Mouse (Mus musculus) splenic B cell, adult 2 months (primary cell): Measurements from ENCODE around the gene Ppp2ca.

Experiments
- DNase-seq: peaks from one replicate; pipeline ENCODE4 v3.0.0-alpha.2; 2011; ENCODE audit warnings: low read depth, low spot score
- H3K27me3 ChIP-seq: 2 replicates; pipeline ENCODE4 v1.6.1; 2012; ENCODE audit warnings: mild to moderate bottlenecking, low read length, moderate library complexity, mixed read lengths; ENCODE audit not compliant: control insufficient read depth, poor library complexity, insufficient read depth, severe bottlenecking
- H3K36me3 ChIP-seq: 2 replicates; pipeline ENCODE4 v1.6.1; 2012; ENCODE audit warnings: mild to moderate bottlenecking, low read length, moderate library complexity, mixed read lengths; ENCODE audit not compliant: control insufficient read depth, poor library complexity, insufficient read depth, severe bottlenecking

The Ppp2ca gene

DNA sequence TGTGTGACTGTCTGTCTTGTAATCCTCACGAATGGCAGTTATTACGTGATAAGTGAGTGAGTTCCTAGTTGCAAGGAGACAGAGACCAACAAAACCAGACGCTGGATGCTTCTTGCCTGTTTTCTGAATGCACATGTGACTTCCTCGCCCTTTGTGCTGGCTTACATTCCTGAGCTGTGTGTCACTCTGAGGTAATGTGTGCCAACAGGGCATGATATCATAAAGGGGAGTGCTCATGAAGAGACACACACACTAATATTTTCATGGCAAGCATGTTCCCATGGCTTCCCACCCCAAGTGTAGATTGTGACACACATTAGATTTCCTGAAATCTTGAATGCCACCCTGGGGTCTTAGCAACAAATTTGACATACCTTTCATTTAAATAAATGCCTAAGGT, 20.5 kb upstream of the Ppp2ca start:
- no peaks in the 10 kb centered on the region for H3K36me3 ChIP-seq
- DNase-seq, result no peak
- H3K27me3 ChIP-seq, result no peaks in the 10 kb centered on the region

DNA sequence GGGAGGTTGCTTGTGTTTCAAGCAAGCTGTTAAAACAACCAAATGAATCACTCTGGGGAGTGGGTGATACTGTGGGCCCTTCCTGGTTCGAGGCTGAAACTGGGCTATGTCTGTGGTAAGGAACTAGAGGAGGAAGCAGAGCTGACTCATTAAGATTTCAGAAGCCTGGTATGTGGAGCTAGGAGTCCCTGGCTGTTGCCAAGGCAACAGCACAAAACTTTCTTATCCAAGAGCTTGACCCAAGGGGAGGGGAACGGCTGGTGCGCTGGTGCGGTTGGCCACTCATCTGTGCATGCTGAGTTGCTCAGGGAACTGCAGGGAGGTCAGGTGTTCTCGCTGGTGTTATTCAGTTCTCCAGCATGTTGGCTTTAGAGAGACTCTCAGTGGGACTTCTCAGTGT, 18.5 kb upstream of the Ppp2ca start:
- no peaks in the 10 kb centered on the region for H3K27me3 ChIP-seq
- peak; percentile 59 for DNase-seq
- no peaks in the 10 kb centered on the region for H3K36me3 ChIP-seq

DNA sequence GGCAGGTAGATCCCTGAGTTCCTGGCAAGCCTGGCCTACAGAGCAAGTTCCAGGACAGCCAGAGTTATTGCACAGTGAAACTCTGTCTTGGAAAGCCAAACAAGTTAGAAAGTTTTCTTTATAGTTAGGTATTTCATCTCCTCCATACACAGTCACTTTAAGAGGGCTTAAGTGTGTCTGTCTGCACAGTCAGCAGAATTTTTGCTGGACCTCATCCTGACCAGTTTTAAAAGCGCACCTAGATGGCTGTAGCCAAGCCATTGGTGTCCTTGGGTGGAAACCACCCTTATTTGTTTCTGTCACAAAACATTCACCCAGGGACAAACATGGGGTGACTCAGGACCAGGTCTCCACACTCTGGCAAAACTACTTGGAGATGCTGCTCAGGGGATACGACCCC, 17.8 kb upstream of the Ppp2ca start:
- H3K36me3 ChIP-seq, result no peaks in the 10 kb centered on the region
- no peaks in the 10 kb centered on the region for H3K27me3 ChIP-seq
- DNase-seq, result no peak

DNA sequence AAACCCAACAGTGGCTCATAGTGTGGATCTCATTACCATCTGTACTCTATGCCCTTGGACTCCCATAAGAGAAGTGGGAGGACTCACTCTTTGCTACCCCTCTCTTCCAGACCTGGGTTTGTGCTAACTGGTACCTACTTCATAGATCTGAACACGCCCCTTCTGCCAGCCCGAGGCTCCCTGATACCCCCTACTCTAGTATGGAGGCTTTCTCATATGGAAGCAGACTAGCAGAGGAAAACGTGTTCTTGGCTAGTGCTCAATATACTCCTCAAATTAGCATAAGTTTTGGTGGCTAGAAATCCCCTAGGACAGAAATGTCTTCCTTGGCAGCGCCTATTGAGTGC, 12.7 kb upstream of the Ppp2ca start:
- Histone ChIP-seq H3K27me3 (no peaks in the 10 kb centered on the region), H3K36me3 (no peaks in the 10 kb centered on the region)
- DNase-seq, result no peak

DNA sequence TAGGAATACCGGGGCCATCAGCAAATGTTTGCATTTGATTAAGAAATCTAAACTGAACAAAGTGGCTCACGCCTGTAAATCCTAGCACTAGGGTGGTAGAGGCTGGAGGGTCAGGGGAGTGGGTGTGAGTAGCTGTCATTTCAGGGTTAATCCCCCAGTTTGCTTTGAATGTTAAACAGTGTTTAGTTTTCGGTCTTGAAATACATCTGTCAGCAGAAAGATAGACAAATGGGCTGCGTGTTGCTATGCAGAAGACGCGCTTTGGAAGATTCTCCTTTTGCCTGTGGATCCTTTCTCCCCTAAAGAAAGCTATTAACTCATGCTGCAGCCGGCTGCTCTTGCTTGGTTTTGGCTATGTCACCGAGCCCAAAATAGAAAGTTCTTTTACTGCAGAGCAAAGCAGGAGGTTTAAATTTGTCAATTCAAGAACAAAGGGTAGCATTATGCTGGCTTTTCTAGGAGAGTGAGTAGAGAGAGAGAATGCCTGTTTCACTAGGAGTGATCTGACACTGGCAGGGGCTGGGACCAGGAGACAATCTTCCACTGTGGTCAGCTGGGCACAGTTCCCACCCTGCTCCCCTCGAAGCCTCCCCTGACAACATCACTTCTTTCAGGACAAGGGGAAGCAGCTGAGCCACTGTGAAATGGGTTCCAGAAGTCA, 12.1 kb upstream of the Ppp2ca start:
- Histone ChIP-seq H3K36me3 (no peaks in the 10 kb centered on the region), H3K27me3 (no peaks in the 10 kb centered on the region)
- DNase-seq, result no peak

DNA sequence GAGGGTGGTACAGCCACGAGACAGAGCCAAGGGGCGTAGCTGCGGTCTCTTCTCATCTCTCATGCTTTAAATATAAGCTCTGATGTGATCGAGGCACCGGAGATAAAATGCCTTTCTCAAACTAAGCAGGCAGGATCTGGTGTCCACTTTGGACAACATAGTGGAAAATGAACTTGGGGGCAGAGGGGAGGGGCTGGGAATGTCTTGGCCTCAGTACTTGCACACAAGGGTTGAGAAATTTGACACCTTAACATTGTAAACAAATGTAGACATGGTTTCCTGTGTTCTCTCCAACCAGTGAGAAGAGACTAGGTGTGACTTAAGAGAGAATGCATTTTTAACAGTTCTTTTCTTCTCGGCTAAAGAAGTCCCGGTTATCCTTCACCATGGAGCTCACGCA, 9.2 kb upstream of the Ppp2ca start:
- H3K27me3 ChIP-seq, result no peaks in the 10 kb centered on the region
- DNase-seq, result no peak
- H3K36me3 ChIP-seq, result no peaks in the 10 kb centered on the region

DNA sequence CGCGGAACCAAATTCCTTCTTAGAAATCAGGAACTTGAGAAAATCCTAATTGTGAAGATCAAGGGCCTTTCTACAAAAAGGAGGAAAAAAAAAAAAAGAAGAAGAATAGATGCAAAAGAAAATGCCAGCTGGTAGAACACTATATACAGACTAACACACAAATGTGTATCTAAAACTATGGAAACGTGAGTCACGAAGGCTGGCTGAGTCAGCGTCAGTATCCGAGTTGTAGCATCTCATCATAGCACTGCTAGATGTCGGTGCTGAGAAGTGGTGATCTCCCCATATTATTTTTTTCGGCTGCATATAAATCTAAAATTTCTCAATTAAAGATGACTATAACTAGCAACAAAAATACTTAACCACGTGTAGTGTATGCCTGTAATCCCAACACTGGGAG, 7.2 kb upstream of the Ppp2ca start:
- Histone ChIP-seq H3K27me3 (no peaks in the 10 kb centered on the region), H3K36me3 (no peaks in the 10 kb centered on the region)
- DNase-seq, result no peak

DNA sequence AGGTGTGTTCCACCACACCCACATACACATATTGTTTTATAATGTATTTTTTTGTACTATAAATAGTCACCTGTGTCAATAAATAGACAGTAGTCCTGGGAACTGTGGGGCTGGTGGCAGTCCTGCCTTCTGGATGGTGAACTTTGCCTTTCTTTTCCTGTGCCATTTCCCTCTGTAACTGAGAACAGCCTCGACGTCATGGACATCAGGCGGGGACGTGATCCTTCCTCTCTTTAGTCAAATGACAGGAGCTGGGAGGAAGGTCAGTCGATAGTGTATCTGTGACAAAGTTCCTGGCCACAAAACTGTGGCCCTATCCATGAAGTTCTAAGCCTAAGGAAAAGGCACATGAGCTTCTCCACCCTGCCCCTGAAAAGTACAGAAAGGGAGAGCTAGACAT, 3.9 kb upstream of the Ppp2ca start:
- DNase-seq, result no peak
- Histone ChIP-seq H3K27me3 (no peaks in the 10 kb centered on the region), H3K36me3 (no peaks in the 10 kb centered on the region)

DNA sequence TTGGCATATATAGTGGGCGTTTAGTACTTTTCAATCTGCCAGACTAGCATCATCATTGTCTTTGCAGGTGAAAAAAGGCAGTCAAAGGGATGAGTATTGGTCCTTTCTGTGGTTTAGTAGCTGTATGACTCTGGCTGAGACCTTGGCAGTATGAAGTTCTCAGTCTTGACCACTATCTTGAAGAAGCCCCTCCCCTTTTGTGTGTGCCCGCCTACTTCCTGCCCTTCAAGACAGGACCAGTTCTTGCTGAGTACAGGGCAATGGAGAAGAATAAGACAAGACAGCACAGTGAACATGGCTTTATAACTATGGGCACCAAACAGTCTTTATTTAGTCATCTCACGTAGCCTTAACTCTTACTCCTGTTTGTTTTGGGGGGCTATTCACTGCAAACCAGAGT, 1.5 kb upstream of the Ppp2ca start:
- H3K36me3 ChIP-seq, result no peaks in the 10 kb centered on the region
- DNase-seq, result peak; percentile 33

DNA sequence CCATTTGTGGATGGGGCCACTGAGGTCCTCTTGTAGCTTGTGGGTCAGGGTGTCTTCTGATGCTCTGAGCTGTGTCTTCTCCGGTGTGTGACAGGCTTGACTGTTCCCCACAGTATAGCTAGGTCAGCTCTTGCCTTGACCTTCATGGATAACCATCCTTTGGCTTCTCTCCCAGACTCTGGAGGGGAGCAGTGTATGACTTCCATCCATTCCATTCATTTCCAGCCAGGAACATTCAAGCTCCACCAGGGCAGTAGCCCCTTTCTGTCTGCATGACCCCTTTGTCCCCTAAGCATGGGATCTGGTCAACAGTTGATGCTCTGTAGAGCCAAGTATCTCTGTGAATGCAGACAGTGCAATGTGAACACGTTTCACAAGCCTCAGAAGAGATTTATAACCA, 885 bp upstream of the Ppp2ca start:
- H3K36me3 ChIP-seq, result no peaks in the 10 kb centered on the region
- no peak for DNase-seq
- H3K27me3 ChIP-seq, result no peaks in the 10 kb centered on the region

More for the DNA sequence above, 1.5 kb upstream of the Ppp2ca start:
- H3K27me3 ChIP-seq, result no peaks in the 10 kb centered on the region

DNA sequence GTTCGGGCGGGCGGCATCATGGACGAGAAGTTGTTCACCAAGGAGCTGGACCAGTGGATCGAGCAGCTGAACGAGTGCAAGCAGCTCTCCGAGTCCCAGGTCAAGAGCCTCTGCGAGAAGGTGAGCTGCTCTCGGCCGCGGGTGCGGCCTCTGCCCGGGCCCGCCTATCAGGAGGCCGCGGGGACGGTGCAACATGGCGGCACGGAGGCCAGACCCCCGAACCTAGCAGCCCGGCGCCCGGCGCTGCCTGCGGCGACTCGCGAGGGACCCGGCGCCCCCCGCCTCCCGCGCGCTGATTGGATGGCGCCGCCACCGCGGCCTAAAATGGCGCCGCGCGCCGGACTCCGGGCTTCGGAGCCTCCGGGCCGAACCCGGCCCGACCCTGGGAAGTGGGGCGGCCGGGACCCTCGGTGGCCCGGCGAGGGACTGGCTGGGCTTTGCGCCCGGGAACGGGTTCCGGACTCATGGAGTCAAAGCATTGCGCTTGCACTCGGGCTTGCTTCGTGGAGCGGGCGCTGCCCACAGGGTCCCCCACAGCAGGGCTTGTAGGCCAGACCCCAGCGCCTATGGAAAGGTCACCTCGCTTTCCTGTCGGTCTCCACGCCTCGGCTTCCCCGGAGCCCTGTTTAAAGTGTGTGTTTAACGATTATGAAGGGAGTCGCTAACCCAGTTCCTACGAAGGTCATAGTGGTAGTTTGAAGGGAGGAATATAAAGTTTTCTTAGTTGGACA, 715 bp downstream of the Ppp2ca start:
- Histone ChIP-seq H3K27me3 (no peaks in the 10 kb centered on the region), H3K36me3 (no peaks in the 10 kb centered on the region)
- DNase-seq, result peak; percentile 67

DNA sequence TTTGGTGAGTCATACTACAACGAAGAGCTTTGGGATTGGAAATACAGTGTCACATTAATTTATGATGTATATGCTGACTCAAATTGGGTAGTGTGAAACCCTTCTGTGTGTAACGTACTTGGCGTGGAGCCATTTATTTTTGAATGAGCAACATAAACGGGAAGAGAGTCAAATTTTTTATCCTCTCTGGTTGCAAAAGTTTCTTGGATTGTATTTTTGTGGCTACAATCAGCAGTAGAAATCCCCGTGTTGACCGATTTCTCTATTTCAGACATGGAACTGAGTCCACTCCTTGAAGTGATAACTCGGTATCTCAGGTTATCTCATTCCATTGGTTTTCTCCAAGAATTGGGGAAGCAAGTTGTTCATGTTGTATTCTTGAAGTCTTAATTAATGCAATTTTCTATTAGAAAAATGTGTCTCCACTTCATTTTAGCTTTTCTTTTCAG, 1.3 kb downstream of the Ppp2ca start:
- Histone ChIP-seq H3K27me3 (no peaks in the 10 kb centered on the region), H3K36me3 (no peaks in the 10 kb centered on the region)
- DNase-seq, result peak; percentile 47

DNA sequence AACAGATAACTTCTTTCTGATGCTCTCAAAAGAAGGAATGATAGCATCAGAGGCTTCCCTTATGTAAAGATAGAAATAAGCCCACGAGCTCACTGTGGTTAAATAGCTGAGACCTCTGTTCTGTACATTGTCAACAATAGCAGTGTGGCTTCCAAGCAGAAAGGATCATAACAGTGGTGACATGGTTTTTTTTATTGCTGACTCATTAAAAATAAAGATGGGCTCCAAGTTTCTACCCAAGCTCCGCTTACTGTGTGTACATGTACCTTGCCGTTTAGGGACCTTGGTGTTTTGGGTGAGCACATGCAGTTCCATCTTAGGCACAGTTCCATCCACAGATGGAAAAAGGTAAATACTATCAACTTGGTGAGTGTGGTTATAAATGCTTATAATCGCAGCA, 4.5 kb downstream of the Ppp2ca start:
- no peaks in the 10 kb centered on the region for H3K36me3 ChIP-seq
- H3K27me3 ChIP-seq, result no peaks in the 10 kb centered on the region
- no peak for DNase-seq

DNA sequence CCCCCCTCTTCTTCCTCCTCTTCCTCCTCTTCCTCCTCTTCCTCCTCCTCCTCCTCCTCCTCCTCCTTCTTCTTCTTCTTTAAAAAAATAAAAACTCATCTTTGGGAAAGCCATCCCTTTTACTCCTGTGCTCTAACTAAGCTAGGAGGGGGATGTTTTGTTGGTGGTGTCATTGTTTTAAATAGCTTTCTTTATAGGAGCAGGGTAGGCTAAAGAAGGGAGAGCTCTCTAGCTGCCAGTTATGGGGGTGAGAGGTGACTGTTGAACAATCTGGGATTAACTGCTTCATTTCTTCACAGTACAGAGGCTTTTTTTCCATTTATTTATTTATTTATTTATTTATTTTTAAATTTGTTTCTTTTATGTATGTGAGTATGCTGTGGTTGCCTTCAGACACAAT, 7.0 kb downstream of the Ppp2ca start:
- no peak for DNase-seq
- Histone ChIP-seq H3K36me3 (no peaks in the 10 kb centered on the region; the same call in 1 of the 2 replicates), H3K27me3 (no peaks in the 10 kb centered on the region)

DNA sequence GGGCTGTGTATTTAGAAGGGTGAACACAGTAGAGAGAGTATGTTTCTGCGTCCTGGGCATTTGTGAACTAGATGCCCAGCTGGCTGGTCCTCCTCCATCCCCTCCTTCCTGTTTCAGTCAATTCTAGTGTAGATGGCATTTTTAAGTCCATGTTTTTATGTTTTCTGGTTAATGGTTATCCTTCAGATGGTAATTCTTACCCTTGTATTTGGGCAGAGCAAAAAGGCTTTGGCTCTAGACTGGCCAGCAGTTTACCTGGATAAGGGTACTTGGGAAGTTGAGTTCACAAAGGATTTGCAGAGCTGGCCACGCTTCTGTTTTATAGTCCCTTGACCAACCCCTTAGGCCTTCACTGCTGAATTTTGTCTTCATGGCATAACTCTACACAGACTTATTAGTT, 7.6 kb downstream of the Ppp2ca start:
- DNase-seq, result no peak
- H3K27me3 ChIP-seq, result no peaks in the 10 kb centered on the region
- no peaks in the 10 kb centered on the region; the same call in 1 of the 2 replicates for H3K36me3 ChIP-seq

DNA sequence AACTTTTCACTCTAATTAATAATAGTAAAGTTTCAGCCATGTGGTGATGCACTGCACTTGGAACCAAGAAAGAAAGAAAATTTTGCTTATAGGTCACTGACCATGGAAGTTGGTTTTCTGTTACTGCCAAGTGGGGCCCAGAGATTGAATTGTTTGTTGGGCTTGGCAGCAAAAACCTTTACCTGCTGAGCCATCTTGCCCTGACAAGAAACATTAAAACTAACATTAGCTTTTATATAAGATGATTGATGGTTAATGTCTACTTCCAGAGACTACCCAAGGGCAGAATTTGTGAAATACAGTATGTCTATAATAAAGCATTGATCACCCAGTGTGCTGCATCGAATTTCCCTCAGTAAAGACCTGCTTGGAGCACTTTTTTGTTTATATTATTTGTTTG, 8.0 kb downstream of the Ppp2ca start:
- Histone ChIP-seq H3K27me3 (no peaks in the 10 kb centered on the region), H3K36me3 (no peaks in the 10 kb centered on the region; the same call in 1 of the 2 replicates)
- no peak for DNase-seq
